Mouse (Mus musculus) lung, embryonic 14.5 days (tissue): ENCODE results near the gene Ntpcr. TPM values are rescaled to one million over a fixed set of nuclear protein-coding genes. Genes with fewer than 3 reads are reported as not detected.

Source experiments
- ATAC-seq: fragments of 200-750 bp; cut with Nextera tagmentation; 2 replicates; pipeline ENCODE4 v1.8.0; 2017; ENCODE audit warnings: mild to moderate bottlenecking, moderate TSS enrichment, moderate library complexity; ENCODE audit not compliant: insufficient read depth
- DNase-seq: peaks from one replicate; pipeline ENCODE4 v3.0.0-alpha.2; 2015
- H3K27ac ChIP-seq: fragments of 300-500 bp; sonication (generic); 2 replicates; pipeline ENCODE4 v1.5.1; 2014; ENCODE audit warnings: low read depth, mild to moderate bottlenecking, moderate library complexity
- H3K27me3 ChIP-seq: fragments of 300-500 bp; sonication (generic); 2 replicates; pipeline ENCODE4 v1.6.1; 2014; ENCODE audit warnings: low read length, control low read depth; ENCODE audit not compliant: insufficient read depth
- H3K36me3 ChIP-seq: fragments of 300-500 bp; sonication (generic); 2 replicates; pipeline ENCODE4 v1.6.1; 2014; ENCODE audit warnings: control low read depth; ENCODE audit not compliant: insufficient read depth
- H3K4me1 ChIP-seq: fragments of 300-500 bp; sonication (generic); 2 replicates; pipeline ENCODE4 v1.6.1; 2014; ENCODE audit warnings: antibody characterized with exemption, control low read depth; ENCODE audit not compliant: insufficient read depth
- H3K4me2 ChIP-seq: fragments of 300-500 bp; sonication (generic); 2 replicates; pipeline ENCODE4 v1.6.1; 2014; ENCODE audit warnings: mild to moderate bottlenecking
- H3K4me3 ChIP-seq: fragments of 300-500 bp; sonication (generic); 2 replicates; pipeline ENCODE4 v1.5.1; 2014; ENCODE audit warnings: low read depth, low read length
- H3K9ac ChIP-seq: fragments of 300-500 bp; sonication (generic); 2 replicates; pipeline ENCODE4 v1.6.1; 2014
- H3K9me3 ChIP-seq: fragments of 300-500 bp; sonication (generic); 2 replicates; pipeline ENCODE4 v1.6.1; 2016; ENCODE audit warnings: low read depth, low read length, control low read depth
- CTCF ChIP-seq: IDR thresholded peaks from 2 replicates; pipeline ENCODE4 v1.5.1; 2016; ENCODE audit warnings: antibody characterized with exemption, low read depth
- WGBS: fragments of 180-500 bp; shearing (Covaris S2); extraction: QIAGEN DNeasy Blood & Tissue Kit; methylation state at CpG from one replicate; pipeline ENCODE4 v1.1.7; 2014; 5-methylcytosine and 5-hydroxymethylcytosine counted together
- polyA plus RNA-seq: library from polyadenylated mRNA; unstranded; fragments of >200 nt; fragmentation: Nextera tagmentation; extraction: Ambion mirVana; gene quantifications from 2 replicates; pipeline ENCODE4 v1.2.1, GENCODE M21; 2014

Ntpcr gene
- polyA plus RNA-seq, 1 experiment from 2014 or later = 33.0 TPM

- no peaks in the 10 kb centered on the region for H3K36me3 ChIP-seq
- 0 out of 2 replicates have a peak, but pooled peaks cover 10% of the 10 kb centered on the region for H3K4me1 ChIP-seq
- peak; percentile 13; the same call in 1 of the 2 replicates for TF ChIP-seq CTCF
- H3K27ac ChIP-seq = peak overlapping the region; percentile 16; the same call in 1 of the 2 replicates
- H3K4me3 ChIP-seq = no peak overlapping the region
- no peak overlapping the region for H3K4me2 ChIP-seq
- H3K9me3 ChIP-seq = no peaks in the 10 kb centered on the region
- DNase-seq (peak; percentile 27), ATAC-seq (peak; percentile 65; the same call in 1 of the 2 replicates)
- no peaks in the 10 kb centered on the region for H3K27me3 ChIP-seq
- 43% methylated on average over 9 of the region's 9 CpGs for WGBS
- H3K9ac ChIP-seq = no peak overlapping the region; the same call in 1 of the 2 replicates
Measured at GRCm38 (mm10) chr8:125756391-125757105, 26.8 kb downstream of the Ntpcr start.

GRCm38 (mm10) chr8:125757106-125757496 is 27.3 kb downstream of the Ntpcr start:
- Histone ChIP-seq H3K27me3 (no peaks in the 10 kb centered on the region), H3K4me3 (no peak overlapping the region), H3K9ac (no peak overlapping the region), H3K4me2 (no peak overlapping the region), H3K4me1 (0 out of 2 replicates have a peak, but pooled peaks cover 10% of the 10 kb centered on the region), H3K9me3 (no peaks in the 10 kb centered on the region), H3K27ac (no peak overlapping the region), H3K36me3 (no peaks in the 10 kb centered on the region)
- ATAC-seq (peak; percentile 40; the same call in 1 of the 2 replicates), DNase-seq (peak; percentile 37)
- WGBS = 50% methylated on average over 1 of the region's 1 CpGs
- no peak for TF ChIP-seq CTCF

- H3K4me2 ChIP-seq = no peak overlapping the region
- no peak overlapping the region for H3K27ac ChIP-seq
- no peak for ATAC-seq
- WGBS = 39% methylated on average over 10 of the region's 10 CpGs
- H3K9ac ChIP-seq = no peak overlapping the region
- H3K4me1 ChIP-seq = 0 out of 2 replicates have a peak, but pooled peaks cover 10% of the 10 kb centered on the region
- no peaks in the 10 kb centered on the region for H3K36me3 ChIP-seq
- no peaks in the 10 kb centered on the region for H3K9me3 ChIP-seq
- H3K27me3 ChIP-seq = no peaks in the 10 kb centered on the region
- DNase-seq = peak; percentile 33
- no peak overlapping the region for H3K4me3 ChIP-seq
- peak; percentile 61 for TF ChIP-seq CTCF
Measured at GRCm38 (mm10) chr8:125759022-125759421, 29.3 kb downstream of the Ntpcr start.

GRCm38 (mm10) chr8:125763066-125763786 is 33.5 kb downstream of the Ntpcr start:
- H3K9ac ChIP-seq = no peak overlapping the region
- no peaks in the 10 kb centered on the region for H3K36me3 ChIP-seq
- WGBS = 83% methylated on average over 16 of the region's 16 CpGs
- no peak for DNase-seq
- no peak overlapping the region for H3K4me3 ChIP-seq
- no peak for ATAC-seq
- no peaks in the 10 kb centered on the region for H3K9me3 ChIP-seq
- H3K27me3 ChIP-seq = no peaks in the 10 kb centered on the region
- TF ChIP-seq CTCF = no peak
- no peak overlapping the region for H3K27ac ChIP-seq
- no peaks in the 10 kb centered on the region for H3K4me1 ChIP-seq
- H3K4me2 ChIP-seq = no peak overlapping the region

- DNase-seq (no peak), ATAC-seq (no peak)
- H3K27ac ChIP-seq = no peak overlapping the region
- H3K4me3 ChIP-seq = no peak overlapping the region
- no peak overlapping the region for H3K9ac ChIP-seq
- H3K9me3 ChIP-seq = no peaks in the 10 kb centered on the region
- H3K36me3 ChIP-seq = no peaks in the 10 kb centered on the region
- no peak for TF ChIP-seq CTCF
- H3K4me1 ChIP-seq = no peaks in the 10 kb centered on the region
- WGBS = 66% methylated on average over 10 of the region's 10 CpGs
- H3K27me3 ChIP-seq = no peaks in the 10 kb centered on the region
- H3K4me2 ChIP-seq = no peak overlapping the region
Measured at GRCm38 (mm10) chr8:125768079-125768478, 38.3 kb downstream of the Ntpcr start.

- Histone ChIP-seq H3K27ac (no peak overlapping the region), H3K9ac (no peak overlapping the region), H3K4me1 (no peaks in the 10 kb centered on the region), H3K27me3 (no peaks in the 10 kb centered on the region), H3K9me3 (no peaks in the 10 kb centered on the region), H3K4me3 (no peak overlapping the region), H3K4me2 (no peak overlapping the region), H3K36me3 (no peaks in the 10 kb centered on the region)
- DNase-seq = no peak
- WGBS = 15% methylated on average over 2 of the region's 2 CpGs
- ATAC-seq = no peak
- no peak for TF ChIP-seq CTCF
Measured at GRCm38 (mm10) chr8:125772300-125772699, 42.5 kb downstream of the Ntpcr start.

GRCm38 (mm10) chr8:125773281-125773803 is 43.6 kb downstream of the Ntpcr start:
- WGBS = 52% methylated on average over 7 of the region's 7 CpGs
- no peak for TF ChIP-seq CTCF
- Histone ChIP-seq H3K36me3 (no peaks in the 10 kb centered on the region), H3K27me3 (no peaks in the 10 kb centered on the region), H3K9me3 (no peaks in the 10 kb centered on the region), H3K4me3 (no peak overlapping the region), H3K9ac (no peak overlapping the region), H3K27ac (no peak overlapping the region), H3K4me1 (no peaks in the 10 kb centered on the region), H3K4me2 (no peak overlapping the region)
- DNase-seq = no peak
- no peak for ATAC-seq
